ENCODE assay signal across 10 mouse cellular contexts in genomic region chr5:90951475-90951874, GRCm38 (mm10). TPM values are rescaled to one million over a fixed set of nuclear protein-coding genes. Genes with fewer than 3 reads are reported as not detected.
A peak's percentile ranks its signal among the peaks of the same experiment; 100 is the strongest.
DNase-seq lines count a peak whose midpoint lies in the region; TF ChIP-seq lines count a peak whose summit lies in the region.
"Had no signal": no experiment of that assay in that cellular context is flagged by ENCODE, and none has a peak within 500 bp of the region (broad histone marks: within the 10 kb centered on the region; RNA-seq: fewer than 3 reads in every experiment).

No protein-coding gene starts in this region.

- peak; percentile 68 for DNase-seq in right cerebral cortex, adult 18-20 months
- DNase-seq in right cerebral cortex, postnatal 25 days: no peak
- peak; percentile 17 for DNase-seq in R1 (ENCODE audit: low read depth, low spot score)
- peak; percentile 52 for DNase-seq in kidney, postnatal 10 days
- peak; percentile 72 for DNase-seq in lung, postnatal 25 days (ENCODE audit: low spot score)
- DNase-seq in ovary, postnatal 14 days (ENCODE audit: low spot score): no peak
- no peak for DNase-seq in thymus, postnatal 36 days

- TF ChIP-seq POLR2A in cortical plate, adult 2 months (IDR thresholded peaks at IDR 0.05; ENCODE audit: extremely low read depth, insufficient read depth, low read length): no peak

- peak; percentile 82 for TF ChIP-seq CTCF in cortical plate, adult 2 months (IDR thresholded peaks at IDR 0.05; ENCODE audit: extremely low read depth, insufficient read depth, low read length)

- H3K4me1 ChIP-seq in cortical plate, adult 2 months (ENCODE audit: control insufficient read depth, insufficient read depth, low read length): no peaks in the 10 kb centered on the region
- H3K4me1 ChIP-seq: lung, embryonic 15.5 days had no signal

- no peak overlapping the region for H3K27ac ChIP-seq in cortical plate, adult 2 months (ENCODE audit: insufficient read depth, low read length)
- H3K27ac ChIP-seq: lung, embryonic 15.5 days had no signal

- no peak overlapping the region for H3K4me3 ChIP-seq in cortical plate, adult 2 months (ENCODE audit: insufficient read depth, low read length)
- H3K4me3 ChIP-seq: erythroblast, embryonic 14.5 days; lung, embryonic 15.5 days had no signal

RNA-seq across cellular contexts. Expression of gene Mthfd2l, which starts 20.6 kb away (rescaled TPM):
- 16.7 and 18.2 TPM in 2 replicates for polyA plus RNA-seq in cortical plate, adult 2 months (2012; rRNA removed)

RNA-seq across cellular contexts. Expression of gene Cxcl2, which starts 47.8 kb away (rescaled TPM):
- not detected in 2 replicates for polyA plus RNA-seq in cortical plate, adult 2 months (2012; rRNA removed)
- polyA plus RNA-seq: lung, embryonic 15.5 days had no signal

Comparison
In these comparisons a context has a peak if more than half of its experiments do, and no peak if none do; other contexts are left out.
1. DNase-seq: peak in right cerebral cortex, adult 18-20 months (single experiment), R1 (single experiment), kidney, postnatal 10 days (single experiment) and lung, postnatal 25 days (single experiment); none in right cerebral cortex, postnatal 25 days (single experiment), ovary, postnatal 14 days (single experiment) and thymus, postnatal 36 days (0 of 2).